In genomic region chr14:99453916-99454315, GRCm38 (mm10) we compare ENCODE assay signal across 25 mouse cellular contexts.
DNase-seq lines count a peak whose midpoint lies in the region; ATAC-seq and TF ChIP-seq lines count a peak whose summit lies in the region.
"Had no signal": no experiment of that assay in that cellular context is flagged by ENCODE, and none has a peak within 500 bp of the region (broad histone marks: within the 10 kb centered on the region; RNA-seq: fewer than 3 reads in every experiment).

No protein-coding gene starts in this region.

- H3K27me3 ChIP-seq in forebrain, postnatal 0 days (ENCODE audit: insufficient read depth, low read length) = no peaks in the 10 kb centered on the region
- H3K27me3 ChIP-seq in forebrain, embryonic 13.5 days = no peaks in the 10 kb centered on the region
- H3K27me3 ChIP-seq: CH12.LX; embryonic facial prominence, embryonic 12.5 days; embryonic facial prominence, embryonic 15.5 days; forebrain, embryonic 15.5 days; hindbrain, embryonic 12.5 days; hindbrain, embryonic 15.5 days; Patski had no signal

- no peak for TF ChIP-seq CTCF in forebrain, postnatal 0 days (IDR thresholded peaks at IDR 0.05; ENCODE audit: low read depth)

- H3K4me3 ChIP-seq in forebrain, postnatal 0 days (ENCODE audit: low read depth, low read length) = no peak overlapping the region
- H3K4me3 ChIP-seq in forebrain, embryonic 13.5 days = no peak overlapping the region
- H3K4me3 ChIP-seq: embryonic facial prominence, embryonic 12.5 days; embryonic facial prominence, embryonic 15.5 days; forebrain, embryonic 15.5 days; gastrocnemius, adult 2 months; hindbrain, embryonic 12.5 days; hindbrain, embryonic 15.5 days had no signal

- no peaks in the 10 kb centered on the region for H3K4me1 ChIP-seq in forebrain, postnatal 0 days (ENCODE audit: insufficient read depth)
- H3K4me1 ChIP-seq in forebrain, embryonic 13.5 days = no peaks in the 10 kb centered on the region
- H3K4me1 ChIP-seq: embryonic facial prominence, embryonic 12.5 days; forebrain, embryonic 15.5 days; hindbrain, embryonic 12.5 days; hindbrain, embryonic 15.5 days had no signal

- no peak overlapping the region for H3K27ac ChIP-seq in forebrain, postnatal 0 days (ENCODE audit: low read depth, low read length)
- H3K27ac ChIP-seq in forebrain, embryonic 13.5 days = no peak overlapping the region
- H3K27ac ChIP-seq: embryonic facial prominence, embryonic 12.5 days; embryonic facial prominence, embryonic 15.5 days; forebrain, embryonic 15.5 days; gastrocnemius, adult 2 months; hindbrain, embryonic 12.5 days; hindbrain, embryonic 15.5 days had no signal

- DNase-seq in forebrain, postnatal 0 days = no peak
- DNase-seq in left cerebral cortex, adult 11 months (ENCODE audit: low spot score) = peak; percentile 19
- DNase-seq in left cerebral cortex, postnatal 10 days (ENCODE audit: extremely low spot score in 1 of 2, low spot score in 2 of 2) = no peak
- DNase-seq in telencephalon, adult 2 months (ENCODE audit: low read depth, low spot score) = peak; percentile 44
- DNase-seq in thymus, adult 18-20 months = no peak
- DNase-seq: adrenal gland, postnatal 25 days; B cell, adult 2 months; cerebellum, adult 11 months; cerebellum, adult 2 months; cerebellum, adult 9-11 months; cerebellum, postnatal 25 days; gastrocnemius, adult 2 months; gastrocnemius, postnatal 14 days; heart, adult 11 months had no signal

- ATAC-seq in forebrain, postnatal 0 days = peak; percentile 36
- no peak for ATAC-seq in forebrain, embryonic 13.5 days
- 0 out of 2 replicates have a peak, but pooled peaks have one; percentile 13 for ATAC-seq in megakaryocyte, adult 5-6 weeks (ENCODE audit: poor library complexity, severe bottlenecking)
- ATAC-seq: forebrain, embryonic 15.5 days; Patski had no signal

- WGBS in forebrain, postnatal 0 days = 90% methylated on average over 12 of the region's 12 CpGs
- WGBS in forebrain, embryonic 13.5 days = 93% methylated on average over 12 of the region's 12 CpGs

- no peaks in the 10 kb centered on the region for H3K9me3 ChIP-seq in forebrain, postnatal 0 days (ENCODE audit: low read length)
- H3K9me3 ChIP-seq in forebrain, embryonic 13.5 days (replicated peaks) = no peaks in the 10 kb centered on the region
- H3K9me3 ChIP-seq: embryonic facial prominence, embryonic 12.5 days; embryonic facial prominence, embryonic 15.5 days; forebrain, embryonic 15.5 days; hindbrain, embryonic 12.5 days; hindbrain, embryonic 15.5 days had no signal

- no peaks in the 10 kb centered on the region for H3K36me3 ChIP-seq in forebrain, postnatal 0 days (ENCODE audit: insufficient read depth)
- no peaks in the 10 kb centered on the region for H3K36me3 ChIP-seq in forebrain, embryonic 13.5 days (ENCODE audit: poor library complexity, severe bottlenecking)
- H3K36me3 ChIP-seq: embryonic facial prominence, embryonic 12.5 days; embryonic facial prominence, embryonic 15.5 days; forebrain, embryonic 15.5 days; G1E; hindbrain, embryonic 12.5 days; hindbrain, embryonic 15.5 days had no signal

- no peak overlapping the region for H3K9ac ChIP-seq in forebrain, postnatal 0 days
- no peak overlapping the region for H3K9ac ChIP-seq in forebrain, embryonic 13.5 days
- H3K9ac ChIP-seq: embryonic facial prominence, embryonic 12.5 days; embryonic facial prominence, embryonic 15.5 days; forebrain, embryonic 15.5 days; hindbrain, embryonic 12.5 days; hindbrain, embryonic 15.5 days had no signal

- intact Hi-C loops in left cerebral cortex, postnatal 10 days (cut with DNase I) = no loop called here

- H3K4me2 ChIP-seq in forebrain, postnatal 0 days (ENCODE audit: low read depth) = no peak overlapping the region
- no peak overlapping the region for H3K4me2 ChIP-seq in forebrain, embryonic 13.5 days
- H3K4me2 ChIP-seq: embryonic facial prominence, embryonic 12.5 days; embryonic facial prominence, embryonic 15.5 days; forebrain, embryonic 15.5 days; heart, embryonic 11.5 days; hindbrain, embryonic 12.5 days; hindbrain, embryonic 15.5 days had no signal

Comparison
In these comparisons a context has a peak if more than half of its experiments do, and no peak if none do; other contexts are left out.
1. DNase-seq: peak in left cerebral cortex, adult 11 months (single experiment) and telencephalon, adult 2 months (single experiment); none in forebrain, postnatal 0 days (single experiment), left cerebral cortex, postnatal 10 days (0 of 2) and thymus, adult 18-20 months (0 of 2).